Mouse (Mus musculus): ENCODE measurements around the gene 1700049E17Rik1. TPM values are rescaled to one million over a fixed set of nuclear protein-coding genes. Genes with fewer than 3 reads are reported as not detected.
"Not testable (repeated sequence)": the region's sequence is repeated elsewhere in the genome, so short reads cannot be mapped to it uniquely, and the experiment has no call there.

Gene 1700049E17Rik1
- polyA plus RNA-seq (2015; fragmentation: Nextera tagmentation; extraction: Ambion mirVana), result not detected in 2 replicates

- not testable (repeated sequence) for DNase-seq (ENCODE audit: low spot score); H3K4me1 ChIP-seq (ENCODE audit: insufficient read depth, low read depth, low read length); H3K27ac ChIP-seq (ENCODE audit: low read length); H3K4me2 ChIP-seq (replicated peaks; ENCODE audit: low read depth, low read length); H3K36me3 ChIP-seq (ENCODE audit: insufficient read depth, low read length); H3K4me3 ChIP-seq (ENCODE audit: low read depth, low read length); H3K27me3 ChIP-seq (replicated peaks; ENCODE audit: insufficient read depth, low read length); H3K9ac ChIP-seq (replicated peaks; ENCODE audit: low read depth); ATAC-seq; H3K9me3 ChIP-seq (ENCODE audit: low read length)
- WGBS, result no CpG with 5 or more reads among the region's 1 CpGs
These were observed at the start of gene 1700049E17Rik1 for GRCm38 (mm10) chr14:41924649-41925048. TSS of gene 1700049E17Rik1 (plus strand) at chr14:41924949.

GRCm38 (mm10) chr14:41907190-41907589 is 17.6 kb upstream of the 1700049E17Rik1 start, which contains the start of gene Gm7980:
TSS of gene Gm7980 (minus strand) at chr14:41907290.
- not testable (repeated sequence) for H3K4me1 ChIP-seq (ENCODE audit: insufficient read depth, low read depth, low read length); H3K9me3 ChIP-seq (ENCODE audit: low read length); H3K27ac ChIP-seq (ENCODE audit: low read length); H3K9ac ChIP-seq (replicated peaks; ENCODE audit: low read depth); H3K4me2 ChIP-seq (replicated peaks; ENCODE audit: low read depth, low read length); H3K4me3 ChIP-seq (ENCODE audit: low read depth, low read length); DNase-seq (ENCODE audit: low spot score); H3K36me3 ChIP-seq (ENCODE audit: insufficient read depth, low read length); H3K27me3 ChIP-seq (replicated peaks; ENCODE audit: insufficient read depth, low read length); ATAC-seq
- no CpG with 5 or more reads among the region's 2 CpGs for WGBS

- not testable (repeated sequence) for DNase-seq (ENCODE audit: low spot score); H3K9ac ChIP-seq (replicated peaks; ENCODE audit: low read depth); H3K27ac ChIP-seq (ENCODE audit: low read length); H3K27me3 ChIP-seq (replicated peaks; ENCODE audit: insufficient read depth, low read length); H3K4me1 ChIP-seq (ENCODE audit: insufficient read depth, low read depth, low read length); ATAC-seq; H3K4me3 ChIP-seq (ENCODE audit: low read depth, low read length); H3K9me3 ChIP-seq (ENCODE audit: low read length); H3K36me3 ChIP-seq (ENCODE audit: insufficient read depth, low read length); H3K4me2 ChIP-seq (replicated peaks; ENCODE audit: low read depth, low read length)
- 75% methylated on average over 1 of the region's 2 CpGs for WGBS
These were observed 18.9 kb downstream of the 1700049E17Rik1 start, which contains the start of gene 1700024B05Rik for GRCm38 (mm10) chr14:41943695-41944094. TSS of gene 1700024B05Rik (plus strand) at chr14:41943995.

GRCm38 (mm10) chr14:41964095-41964494 is 39.3 kb downstream of the 1700049E17Rik1 start:
- not testable (repeated sequence) for H3K4me1 ChIP-seq (ENCODE audit: insufficient read depth, low read depth, low read length); DNase-seq (ENCODE audit: low spot score); H3K9me3 ChIP-seq (ENCODE audit: low read length); H3K4me2 ChIP-seq (replicated peaks; ENCODE audit: low read depth, low read length); H3K36me3 ChIP-seq (ENCODE audit: insufficient read depth, low read length); H3K27ac ChIP-seq (ENCODE audit: low read length); ATAC-seq; H3K9ac ChIP-seq (replicated peaks; ENCODE audit: low read depth); H3K27me3 ChIP-seq (replicated peaks; ENCODE audit: insufficient read depth, low read length); H3K4me3 ChIP-seq (ENCODE audit: low read depth, low read length)
- 63% methylated on average over 4 of the region's 4 CpGs for WGBS

GRCm38 (mm10) chr14:41967827-41968226 is 43.1 kb downstream of the 1700049E17Rik1 start, which contains the start of gene Gm6401:
TSS of gene Gm6401 (minus strand) at chr14:41967927.
- H3K27me3 ChIP-seq (replicated peaks; ENCODE audit: insufficient read depth, low read length); H3K36me3 ChIP-seq (ENCODE audit: insufficient read depth, low read length); H3K9me3 ChIP-seq (ENCODE audit: low read length); ATAC-seq; DNase-seq (ENCODE audit: low spot score); H3K4me3 ChIP-seq (ENCODE audit: low read depth, low read length); H3K9ac ChIP-seq (replicated peaks; ENCODE audit: low read depth); H3K27ac ChIP-seq (ENCODE audit: low read length); H3K4me2 ChIP-seq (replicated peaks; ENCODE audit: low read depth, low read length); H3K4me1 ChIP-seq (ENCODE audit: insufficient read depth, low read depth, low read length): not testable (repeated sequence)
- WGBS, result 65% methylated on average over 1 of the region's 1 CpGs

- 51% methylated on average over 3 of the region's 3 CpGs for WGBS
- not testable (repeated sequence) for H3K27ac ChIP-seq (ENCODE audit: low read length); H3K9me3 ChIP-seq (ENCODE audit: low read length); H3K4me1 ChIP-seq (ENCODE audit: insufficient read depth, low read depth, low read length); H3K36me3 ChIP-seq (ENCODE audit: insufficient read depth, low read length); H3K4me2 ChIP-seq (replicated peaks; ENCODE audit: low read depth, low read length); H3K27me3 ChIP-seq (replicated peaks; ENCODE audit: insufficient read depth, low read length); H3K9ac ChIP-seq (replicated peaks; ENCODE audit: low read depth); ATAC-seq; H3K4me3 ChIP-seq (ENCODE audit: low read depth, low read length); DNase-seq (ENCODE audit: low spot score)
These were observed 43.8 kb downstream of the 1700049E17Rik1 start for GRCm38 (mm10) chr14:41968596-41968995.

Other genes starting within 250 kb of the 1700049E17Rik1 start
- not detected in 2 replicates for gene Gm8068, start 223.1 kb upstream of the 1700049E17Rik1 start, polyA plus RNA-seq (2015; fragmentation: Nextera tagmentation; extraction: Ambion mirVana)
- gene Gm7929, start 174.3 kb upstream of the 1700049E17Rik1 start, polyA plus RNA-seq (2015; fragmentation: Nextera tagmentation; extraction: Ambion mirVana), result not detected in 2 replicates
- gene Gm47189, start 152.5 kb upstream of the 1700049E17Rik1 start, polyA plus RNA-seq (2015; fragmentation: Nextera tagmentation; extraction: Ambion mirVana), result not detected in 2 replicates
- gene Gm7980, start 17.7 kb upstream of the 1700049E17Rik1 start, polyA plus RNA-seq (2015; fragmentation: Nextera tagmentation; extraction: Ambion mirVana), result not detected in 2 replicates
- gene 1700024B05Rik, start 19.0 kb downstream of the 1700049E17Rik1 start, polyA plus RNA-seq (2015; fragmentation: Nextera tagmentation; extraction: Ambion mirVana), result not detected in 2 replicates
- not detected in 2 replicates for gene Gm6401, start 43.0 kb downstream of the 1700049E17Rik1 start, polyA plus RNA-seq (2015; fragmentation: Nextera tagmentation; extraction: Ambion mirVana)
- gene Gm3543, start 58.4 kb downstream of the 1700049E17Rik1 start, polyA plus RNA-seq (2015; fragmentation: Nextera tagmentation; extraction: Ambion mirVana), result not detected in 2 replicates
- gene Gm7951, start 192.4 kb downstream of the 1700049E17Rik1 start, polyA plus RNA-seq (2015; fragmentation: Nextera tagmentation; extraction: Ambion mirVana), result not detected in 2 replicates
- gene Gm17027, start 237.7 kb downstream of the 1700049E17Rik1 start, polyA plus RNA-seq (2015; fragmentation: Nextera tagmentation; extraction: Ambion mirVana), result not detected in 2 replicates

Data from lung, postnatal 0 days (tissue).